Mouse (Mus musculus) midbrain, embryonic 10.5 days (tissue): ENCODE measurements around the gene Rbl1. TPM values are rescaled to one million over a fixed set of nuclear protein-coding genes. Genes with fewer than 3 reads are reported as not detected.

Experiments
- polyA plus RNA-seq: library from polyadenylated mRNA; unstranded; fragments of >200 nt; fragmentation: Nextera tagmentation; extraction: Ambion mirVana; gene quantifications from 2 replicates; pipeline ENCODE4 v1.2.1, GENCODE M21; 2016

Gene Rbl1
- polyA plus RNA-seq, 1 experiment from 2014 or later: 27.8 TPM

Other genes starting within 250 kb of the Rbl1 start
- gene Ndrg3, start 212.5 kb downstream of the Rbl1 start, polyA plus RNA-seq: 43.5 and 46.0 TPM in 2 replicates
- gene Dsn1, start 197.4 kb downstream of the Rbl1 start, polyA plus RNA-seq: 52.4 and 57.5 TPM in 2 replicates
- gene Soga1, start 125.3 kb downstream of the Rbl1 start, polyA plus RNA-seq: 3.6 and 3.7 TPM in 2 replicates
- gene Tldc2, start 117.5 kb downstream of the Rbl1 start, polyA plus RNA-seq: not detected in 2 replicates
- 21.2 and 22.9 TPM in 2 replicates for gene Samhd1, start 69.3 kb downstream of the Rbl1 start, polyA plus RNA-seq
- gene Rpn2, start 74.5 kb upstream of the Rbl1 start, polyA plus RNA-seq: 279 and 285 TPM in 2 replicates
- gene Mroh8, start 75.0 kb upstream of the Rbl1 start, polyA plus RNA-seq: 0.73 and 0.86 TPM in 2 replicates
- 0.42 and 1.1 TPM in 2 replicates for gene Ghrh, start 143.0 kb upstream of the Rbl1 start, polyA plus RNA-seq
- 68.8 and 75.6 TPM in 2 replicates for gene Manbal, start 163.1 kb upstream of the Rbl1 start, polyA plus RNA-seq
- 16.1 and 19.3 TPM in 2 replicates for gene Src, start 213.9 kb upstream of the Rbl1 start, polyA plus RNA-seq